Mouse (Mus musculus) embryonic facial prominence, embryonic 11.5 days (tissue): ENCODE data around the gene Tmem30c. TPM values are rescaled to one million over a fixed set of nuclear protein-coding genes. Genes with fewer than 3 reads are reported as not detected.

ENCODE experiments used
- ATAC-seq: fragments of 200-750 bp; cut with Nextera tagmentation; replicated peaks from 2 replicates; pipeline ENCODE4 v1.8.0; 2017; ENCODE audit warnings: low read depth; ENCODE audit not compliant: insufficient number of reproducible peaks, low FRiP score, low TSS enrichment
- DNase-seq: peaks from one replicate; pipeline ENCODE4 v3.0.0-alpha.2; 2015; ENCODE audit warnings: low spot score
- H3K27ac ChIP-seq: fragments of 300-500 bp; sonication (generic); replicated peaks from 2 replicates; pipeline ENCODE4 v1.5.1; 2014; ENCODE audit warnings: mild to moderate bottlenecking, low read depth, low read length, control low read depth
- H3K27me3 ChIP-seq: fragments of 300-500 bp; sonication (generic); 2 replicates; pipeline ENCODE4 v1.6.1; 2014; ENCODE audit warnings: mild to moderate bottlenecking, low read length, moderate library complexity, mixed read lengths; ENCODE audit not compliant: control insufficient read depth, insufficient read depth
- H3K36me3 ChIP-seq: fragments of 300-500 bp; sonication (generic); replicated peaks from 2 replicates; pipeline ENCODE4 v1.6.1; 2014; ENCODE audit warnings: low read depth, mild to moderate bottlenecking, low read length, moderate library complexity, mixed read lengths; ENCODE audit not compliant: control insufficient read depth, insufficient read depth
- H3K4me1 ChIP-seq: fragments of 300-500 bp; sonication (generic); 2 replicates; pipeline ENCODE4 v1.6.1; 2014; ENCODE audit warnings: low read length, mixed read lengths; ENCODE audit not compliant: control insufficient read depth, insufficient read depth
- H3K4me2 ChIP-seq: fragments of 300-500 bp; sonication (generic); 2 replicates; pipeline ENCODE4 v1.6.1; 2014; ENCODE audit warnings: low read depth, mild to moderate bottlenecking, control low read depth, low read length, moderate library complexity
- H3K4me3 ChIP-seq: fragments of 300-500 bp; sonication (generic); 2 replicates; pipeline ENCODE4 v1.5.1; 2014; ENCODE audit warnings: low read depth, low read length, control low read depth
- H3K9ac ChIP-seq: fragments of 300-500 bp; sonication (generic); replicated peaks from 2 replicates; pipeline ENCODE4 v1.6.1; 2014; ENCODE audit warnings: mild to moderate bottlenecking, control low read depth, low read length
- H3K9me3 ChIP-seq: fragments of 300-500 bp; sonication (generic); replicated peaks from 2 replicates; pipeline ENCODE4 v1.6.1; 2016; ENCODE audit warnings: mild to moderate bottlenecking, low read length, inconsistent platforms, mixed read lengths; ENCODE audit not compliant: control insufficient read depth
- WGBS: fragments of 180-500 bp; shearing (Covaris S2); extraction: QIAGEN DNeasy Blood & Tissue Kit; methylation state at CpG from one replicate; pipeline ENCODE4 v1.1.7; 2014; 5-methylcytosine and 5-hydroxymethylcytosine counted together
- polyA plus RNA-seq: library from polyadenylated mRNA; unstranded; fragments of >200 nt; fragmentation: Nextera tagmentation; extraction: Ambion mirVana; gene quantifications from 2 replicates; pipeline ENCODE4 v1.2.1, GENCODE M21; 2014

Tmem30c gene
- polyA plus RNA-seq, 1 experiment from 2014 or later, result not detected

- no peak overlapping the region for H3K4me2 ChIP-seq
- no peak for ATAC-seq
- no peak for DNase-seq
- no peaks in the 10 kb centered on the region for H3K4me1 ChIP-seq
- no peaks in the 10 kb centered on the region for H3K9me3 ChIP-seq
- WGBS, result 73% methylated on average over 6 of the region's 6 CpGs
- H3K36me3 ChIP-seq, result no peaks in the 10 kb centered on the region
- no peak overlapping the region for H3K27ac ChIP-seq
- H3K27me3 ChIP-seq, result no peaks in the 10 kb centered on the region
- H3K9ac ChIP-seq, result no peak overlapping the region
- no peak overlapping the region for H3K4me3 ChIP-seq
These were observed 12.8 kb upstream of the Tmem30c start for GRCm38 (mm10) chr16:57305463-57305862.

GRCm38 (mm10) chr16:57303716-57304115, 11.1 kb upstream of the Tmem30c start:
- H3K4me3 ChIP-seq, result no peak overlapping the region
- no peak overlapping the region for H3K27ac ChIP-seq
- ATAC-seq (peak; percentile 64), DNase-seq (peak; percentile 81)
- 23% methylated on average over 19 of the region's 19 CpGs for WGBS
- peak overlapping the region; percentile 37; the same call in 1 of the 2 replicates for H3K9ac ChIP-seq
- no peaks in the 10 kb centered on the region for H3K36me3 ChIP-seq
- H3K27me3 ChIP-seq, result no peaks in the 10 kb centered on the region
- no peaks in the 10 kb centered on the region for H3K9me3 ChIP-seq
- H3K4me2 ChIP-seq, result peak overlapping the region; percentile 26
- H3K4me1 ChIP-seq, result no peaks in the 10 kb centered on the region

DNA sequence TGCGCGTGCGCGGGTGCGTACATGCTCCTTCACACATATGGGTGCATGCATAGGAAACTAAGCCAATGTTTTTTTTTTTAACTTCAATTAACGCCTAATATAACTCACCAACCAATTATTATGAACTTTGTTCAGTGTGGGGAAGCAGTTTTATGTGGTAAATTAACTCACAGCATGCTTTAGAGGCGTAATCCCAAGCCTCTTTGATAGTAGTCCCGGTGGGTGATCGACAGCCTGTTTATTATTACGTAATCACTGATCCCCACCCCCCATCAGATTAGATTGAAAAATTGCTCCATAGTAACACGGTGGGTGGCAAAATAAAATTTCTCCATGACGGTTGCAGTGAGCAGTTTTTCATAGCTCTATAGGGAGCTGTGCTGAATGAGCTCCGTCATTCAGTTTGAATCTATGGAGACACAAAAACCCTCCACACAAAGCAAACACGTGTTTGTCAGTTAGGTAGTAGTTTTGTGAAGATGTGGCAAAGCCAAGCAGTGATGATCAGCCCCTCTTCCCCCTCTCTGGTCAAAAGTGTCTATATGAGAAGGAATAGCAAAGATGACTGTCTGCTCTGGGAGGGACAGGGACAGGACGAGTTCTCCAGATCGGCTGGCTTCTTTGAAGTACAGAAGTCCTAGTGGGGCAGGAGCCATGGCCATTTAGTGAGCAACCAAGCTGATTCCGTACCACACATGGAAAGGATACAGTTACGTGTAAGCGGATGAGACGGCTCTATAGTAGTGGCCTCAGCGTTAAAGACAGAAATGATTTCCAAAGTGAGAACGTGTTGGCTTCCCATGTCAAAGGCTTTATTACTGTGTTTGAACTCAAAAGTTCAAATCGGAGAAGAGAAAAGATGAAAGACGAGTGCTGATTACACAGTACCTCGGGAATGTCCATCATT, 10.4 kb upstream of the Tmem30c start:
- no peaks in the 10 kb centered on the region for H3K4me1 ChIP-seq
- no peak overlapping the region for H3K4me3 ChIP-seq
- peak; percentile 71 for ATAC-seq
- no peaks in the 10 kb centered on the region for H3K27me3 ChIP-seq
- H3K27ac ChIP-seq, result no peak overlapping the region
- H3K9me3 ChIP-seq, result no peaks in the 10 kb centered on the region
- H3K36me3 ChIP-seq, result no peaks in the 10 kb centered on the region
- H3K9ac ChIP-seq, result no peak overlapping the region
- WGBS, result 60% methylated on average over 25 of the region's 25 CpGs
- no peak overlapping the region for H3K4me2 ChIP-seq
- DNase-seq, result peak; percentile 43

DNA sequence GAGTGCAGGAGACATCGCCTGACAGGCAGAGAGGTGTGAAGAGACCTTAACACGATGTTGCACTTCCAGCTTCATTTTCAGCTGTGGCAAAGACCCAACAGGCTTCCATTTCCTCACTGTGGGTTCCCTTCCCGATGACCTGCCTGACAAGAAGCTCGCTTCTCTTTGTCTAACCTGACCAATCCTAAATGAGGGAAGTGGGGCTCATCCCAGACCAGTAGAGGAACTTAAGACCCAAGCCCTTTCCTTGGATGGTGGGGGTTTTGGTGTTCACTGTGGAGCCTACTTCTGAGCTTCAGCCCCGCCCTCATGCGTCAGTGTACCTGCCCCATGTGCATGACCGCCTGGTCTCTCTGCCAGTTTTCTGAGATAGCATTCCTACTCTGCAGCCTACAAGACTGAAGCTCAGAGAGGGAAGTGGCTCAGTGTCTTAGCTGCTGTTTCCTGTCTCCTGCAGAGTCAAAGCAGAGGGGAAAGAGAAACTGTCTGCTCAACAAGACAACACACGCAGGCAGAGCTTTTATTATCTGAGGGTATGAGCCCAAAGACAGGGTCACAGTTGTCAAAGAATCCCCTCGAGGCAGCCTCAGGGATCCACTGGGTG, 8.9 kb upstream of the Tmem30c start:
- no peak for ATAC-seq

GRCm38 (mm10) chr16:57295216-57295934, 2.7 kb upstream of the Tmem30c start:
- Histone ChIP-seq H3K9ac (no peak overlapping the region), H3K4me2 (no peak overlapping the region), H3K4me1 (no peaks in the 10 kb centered on the region), H3K27ac (no peak overlapping the region), H3K36me3 (no peaks in the 10 kb centered on the region), H3K4me3 (no peak overlapping the region), H3K9me3 (no peaks in the 10 kb centered on the region), H3K27me3 (no peaks in the 10 kb centered on the region)
- no peak for ATAC-seq
- 83% methylated on average over 10 of the region's 10 CpGs for WGBS
- no peak for DNase-seq

More for the DNA sequence above, 8.9 kb upstream of the Tmem30c start:
- DNase-seq, result no peak
- H3K4me1 ChIP-seq, result no peaks in the 10 kb centered on the region
- H3K4me3 ChIP-seq, result no peak overlapping the region
- no peaks in the 10 kb centered on the region for H3K27me3 ChIP-seq
- 78% methylated on average over 9 of the region's 9 CpGs for whole genome bisulfite sequencing
- H3K4me2 ChIP-seq, result no peak overlapping the region
- no peaks in the 10 kb centered on the region for H3K9me3 ChIP-seq
- H3K27ac ChIP-seq, result no peak overlapping the region
- no peaks in the 10 kb centered on the region for H3K36me3 ChIP-seq
- H3K9ac ChIP-seq, result no peak overlapping the region

DNA sequence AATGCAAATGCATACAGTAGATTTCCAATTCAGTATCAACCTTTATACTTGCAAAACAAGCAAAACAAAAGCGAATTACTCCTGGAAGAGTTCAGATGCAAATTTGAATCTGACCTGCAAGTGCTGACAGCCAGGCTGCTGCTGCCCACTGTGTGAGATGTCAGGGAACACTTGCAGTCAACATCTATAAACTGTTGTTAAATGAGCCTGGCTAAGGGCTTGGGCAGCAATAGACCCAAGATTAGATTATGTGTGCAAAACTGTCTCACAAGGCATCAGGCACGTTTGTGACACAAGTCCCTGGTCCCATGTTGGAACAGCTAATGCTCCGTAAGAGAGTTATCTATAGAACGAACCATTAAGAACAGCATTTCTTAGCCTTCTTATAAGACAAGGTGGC, 369 bp downstream of the Tmem30c start:
- Histone ChIP-seq H3K4me1 (no peaks in the 10 kb centered on the region), H3K36me3 (no peaks in the 10 kb centered on the region), H3K4me2 (no peak overlapping the region), H3K4me3 (no peak overlapping the region), H3K9ac (no peak overlapping the region), H3K27me3 (no peaks in the 10 kb centered on the region), H3K9me3 (no peaks in the 10 kb centered on the region), H3K27ac (no peak overlapping the region)
- ATAC-seq (no peak), DNase-seq (no peak)
- WGBS, result 68% methylated on average over 4 of the region's 4 CpGs

DNA sequence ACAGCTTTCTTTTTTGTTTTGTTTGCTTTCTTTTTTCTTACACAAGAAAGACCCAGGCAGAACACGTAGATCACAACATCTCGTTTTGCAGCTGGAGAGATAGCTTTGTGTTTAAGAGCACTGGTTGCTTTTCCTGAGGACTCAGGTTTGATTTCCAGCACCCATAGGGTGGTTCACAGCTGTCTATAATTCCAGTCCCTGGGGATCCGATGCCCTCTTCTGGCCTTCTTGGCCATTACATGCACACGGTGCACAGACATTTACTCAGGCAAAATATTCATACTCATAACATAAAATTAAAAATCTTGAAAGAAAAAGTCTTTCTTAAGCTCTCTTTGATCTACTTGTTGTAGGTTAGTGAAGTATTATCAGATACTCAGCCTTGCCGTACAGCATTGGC, 969 bp downstream of the Tmem30c start:
- Histone ChIP-seq H3K4me1 (no peaks in the 10 kb centered on the region), H3K9ac (no peak overlapping the region), H3K4me3 (no peak overlapping the region), H3K27ac (no peak overlapping the region), H3K27me3 (no peaks in the 10 kb centered on the region), H3K36me3 (no peaks in the 10 kb centered on the region), H3K9me3 (no peaks in the 10 kb centered on the region), H3K4me2 (no peak overlapping the region)
- DNase-seq (no peak), ATAC-seq (no peak)
- 93% methylated on average over 5 of the region's 5 CpGs for WGBS

GRCm38 (mm10) chr16:57281417-57281816, 11.2 kb downstream of the Tmem30c start:
- 72% methylated on average over 8 of the region's 8 CpGs for WGBS
- Histone ChIP-seq H3K4me2 (no peak overlapping the region), H3K27ac (no peak overlapping the region), H3K4me1 (no peaks in the 10 kb centered on the region), H3K4me3 (no peak overlapping the region), H3K27me3 (no peaks in the 10 kb centered on the region), H3K9me3 (no peaks in the 10 kb centered on the region), H3K36me3 (no peaks in the 10 kb centered on the region), H3K9ac (no peak overlapping the region)
- no peak for DNase-seq
- no peak for ATAC-seq
